Comparison of ENCODE assay signal across 25 mouse cellular contexts in the genomic region with DNA sequence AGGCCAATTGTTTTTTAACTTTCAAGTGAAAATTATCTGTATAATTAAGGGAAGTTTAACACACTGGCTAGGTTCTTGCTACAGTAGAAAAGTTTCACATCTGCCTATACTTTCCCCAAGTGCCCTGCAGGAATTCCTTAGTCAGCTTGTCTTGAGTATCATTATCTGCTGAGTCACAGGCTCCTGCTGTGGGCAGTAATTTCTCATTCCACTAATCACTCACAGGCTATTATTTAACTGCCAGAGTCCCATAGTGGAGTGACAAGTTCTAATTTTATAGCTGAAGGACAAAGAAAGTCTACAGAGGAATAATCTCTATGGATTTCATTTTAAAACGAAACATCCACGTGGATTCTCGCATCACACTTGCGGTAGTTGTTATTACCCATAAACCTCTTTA.
"Had no signal": no experiment of that assay in that cellular context is flagged by ENCODE, and none has a peak within 500 bp of the region (broad histone marks: within the 10 kb centered on the region; RNA-seq: fewer than 3 reads in every experiment).

No protein-coding gene starts in this region.

- H3K9ac ChIP-seq: limb, embryonic 12.5 days; limb, embryonic 15.5 days; liver, embryonic 15.5 days; lung, embryonic 15.5 days; midbrain, embryonic 12.5 days; midbrain, embryonic 15.5 days; neural tube, embryonic 12.5 days; neural tube, embryonic 15.5 days had no signal

- H3K4me3 ChIP-seq: layer of hippocampus, adult 2 months; left cerebral cortex, adult 2 months; limb, embryonic 12.5 days; limb, embryonic 15.5 days; liver, embryonic 15.5 days; lung, embryonic 15.5 days; midbrain, embryonic 12.5 days; midbrain, embryonic 15.5 days; neural tube, embryonic 12.5 days; neural tube, embryonic 15.5 days had no signal

- H3K4me2 ChIP-seq: limb, embryonic 12.5 days; limb, embryonic 15.5 days; liver, embryonic 11.5 days; liver, embryonic 15.5 days; lung, embryonic 15.5 days; midbrain, embryonic 12.5 days; midbrain, embryonic 15.5 days; neural tube, embryonic 12.5 days; neural tube, embryonic 15.5 days had no signal

- H3K4me1 ChIP-seq: limb, embryonic 12.5 days; limb, embryonic 15.5 days; liver, embryonic 15.5 days; lung, embryonic 15.5 days; midbrain, embryonic 12.5 days; midbrain, embryonic 15.5 days; neural tube, embryonic 12.5 days; neural tube, embryonic 15.5 days had no signal

- H3K9me3 ChIP-seq: limb, embryonic 12.5 days; limb, embryonic 15.5 days; liver, embryonic 15.5 days; lung, embryonic 15.5 days; midbrain, embryonic 12.5 days; midbrain, embryonic 15.5 days; neural tube, embryonic 12.5 days; neural tube, embryonic 15.5 days had no signal

- H3K27ac ChIP-seq: kidney, postnatal 0 days; layer of hippocampus, adult 2 months; left cerebral cortex, adult 2 months; limb, embryonic 12.5 days; limb, embryonic 15.5 days; liver, embryonic 15.5 days; lung, embryonic 15.5 days; midbrain, embryonic 12.5 days; midbrain, embryonic 15.5 days; neural tube, embryonic 12.5 days; neural tube, embryonic 15.5 days; stomach, postnatal 0 days had no signal

- H3K36me3 ChIP-seq: limb, embryonic 12.5 days; limb, embryonic 15.5 days; liver, embryonic 15.5 days; lung, embryonic 15.5 days; midbrain, embryonic 12.5 days; midbrain, embryonic 15.5 days; neural tube, embryonic 12.5 days; neural tube, embryonic 15.5 days had no signal

- DNase-seq: kidney, adult 2 months; kidney, postnatal 25 days; layer of hippocampus, adult 9-11 months; left cerebral cortex, postnatal 4 days; lung, adult 18-20 months; lung, postnatal 10 days; lung, postnatal 36 days; right cerebral cortex, postnatal 14 days; right cerebral cortex, postnatal 4 days; thymus, adult 2 months; thymus, postnatal 14 days; thymus, postnatal 4 days had no signal

- ATAC-seq: midbrain, embryonic 15.5 days had no signal

- H3K27me3 ChIP-seq: limb, embryonic 12.5 days; limb, embryonic 15.5 days; liver, embryonic 15.5 days; lung, embryonic 15.5 days; midbrain, embryonic 12.5 days; midbrain, embryonic 15.5 days; neural tube, embryonic 12.5 days; neural tube, embryonic 15.5 days had no signal
